Mouse (Mus musculus) kidney, adult 2 months (tissue): ENCODE results near the gene Tut1.

Experiments
- CTCF ChIP-seq: fragments of 200-500 bp; conservative IDR thresholded peaks from 2 replicates; pipeline ENCODE4 v1.5.1; 2011; ENCODE audit warnings: low read depth, mild to moderate bottlenecking, control low read depth, low read length, moderate library complexity, mixed read lengths; ENCODE audit not compliant: insufficient read depth, insufficient read length
- POLR2A ChIP-seq: fragments of 200-500 bp; IDR thresholded peaks from one replicate; pipeline ENCODE4 v1.6.1; 2011; ENCODE audit warnings: low read depth, low read length, control low read depth

- TF ChIP-seq CTCF (no peak), POLR2A (no peak)
Observed at GRCm38 (mm10) chr19:8919000-8919399, 34.6 kb upstream of the Tut1 start.
